Mouse (Mus musculus) forebrain, embryonic 14.5 days (tissue): ENCODE results near the gene Gm49337. TPM values are rescaled to one million over a fixed set of nuclear protein-coding genes. Genes with fewer than 3 reads are reported as not detected.

Experiments
- ATAC-seq: fragments of 200-750 bp; cut with Nextera tagmentation; 2 replicates; pipeline ENCODE4 v1.8.0; 2017; ENCODE audit warnings: mild to moderate bottlenecking, moderate library complexity
- DNase-seq: peaks from one replicate; pipeline ENCODE4 v3.0.0-alpha.2; 2015; ENCODE audit warnings: low spot score
- H3K27ac ChIP-seq: fragments of 300-500 bp; sonication (generic); 2 replicates; pipeline ENCODE4 v1.5.1; 2014; ENCODE audit warnings: low read depth, mild to moderate bottlenecking, control low read depth, low read length, moderate library complexity
- H3K27me3 ChIP-seq: fragments of 300-500 bp; sonication (generic); replicated peaks from 2 replicates; pipeline ENCODE4 v1.6.1; 2014; ENCODE audit warnings: low read length, control low read depth, mixed read lengths; ENCODE audit not compliant: control insufficient read depth, insufficient read depth
- H3K36me3 ChIP-seq: fragments of 300-500 bp; sonication (generic); 2 replicates; pipeline ENCODE4 v1.6.1; 2014; ENCODE audit warnings: low read length, control low read depth; ENCODE audit not compliant: control insufficient read depth, insufficient read depth
- H3K4me1 ChIP-seq: fragments of 300-500 bp; sonication (generic); 2 replicates; pipeline ENCODE4 v1.6.1; 2014; ENCODE audit warnings: antibody characterized with exemption, low read length, control low read depth; ENCODE audit not compliant: control insufficient read depth, insufficient read depth
- H3K4me2 ChIP-seq: fragments of 300-500 bp; sonication (generic); 2 replicates; pipeline ENCODE4 v1.6.1; 2014; ENCODE audit warnings: mild to moderate bottlenecking, control low read depth, low read length
- H3K4me3 ChIP-seq: fragments of 300-500 bp; sonication (generic); 2 replicates; pipeline ENCODE4 v1.5.1; 2014; ENCODE audit warnings: low read depth, low read length, control low read depth
- H3K9ac ChIP-seq: fragments of 300-500 bp; sonication (generic); 2 replicates; pipeline ENCODE4 v1.6.1; 2014; ENCODE audit warnings: mild to moderate bottlenecking, low read length, control low read depth, moderate library complexity
- H3K9me3 ChIP-seq: fragments of 300-500 bp; sonication (generic); replicated peaks from 2 replicates; pipeline ENCODE4 v1.6.1; 2016; ENCODE audit warnings: low read length, control low read depth, mixed read lengths; ENCODE audit not compliant: control insufficient read depth
- WGBS: fragments of 180-500 bp; shearing (Covaris S2); extraction: QIAGEN DNeasy Blood & Tissue Kit; methylation state at CpG from one replicate; pipeline ENCODE4 v1.1.7; 2014; 5-methylcytosine and 5-hydroxymethylcytosine counted together
- polyA plus RNA-seq: library from polyadenylated mRNA; unstranded; fragments of >200 nt; fragmentation: Nextera tagmentation; extraction: Ambion mirVana; gene quantifications from 2 replicates; pipeline ENCODE4 v1.2.1, GENCODE M21; 2014

Gm49337 gene
- polyA plus RNA-seq, 1 experiment from 2014 or later, result not detected

- peaks cover 66% of the 10 kb centered on the region for H3K36me3 ChIP-seq
- no peak for ATAC-seq
Observed at GRCm38 (mm10) chr4:116300878-116301355, 127.7 kb downstream of the Gm49337 start.

GRCm38 (mm10) chr4:116304551-116304950 lies 131.4 kb downstream of the Gm49337 start:
- H3K9ac ChIP-seq, result no peak overlapping the region
- H3K27ac ChIP-seq, result no peak overlapping the region
- H3K36me3 ChIP-seq, result peaks cover 81% of the 10 kb centered on the region
- no peak overlapping the region for H3K4me2 ChIP-seq
- no peak overlapping the region for H3K4me3 ChIP-seq
- no peaks in the 10 kb centered on the region for H3K4me1 ChIP-seq
- ATAC-seq (no peak), DNase-seq (peak; percentile 10)
- H3K9me3 ChIP-seq, result no peaks in the 10 kb centered on the region
- 8% methylated on average over 1 of the region's 1 CpGs for WGBS
- no peaks in the 10 kb centered on the region for H3K27me3 ChIP-seq

More at GRCm38 (mm10) chr4:116300878-116301355, 127.7 kb downstream of the Gm49337 start:
- WGBS, result 83% methylated on average over 4 of the region's 4 CpGs
- Histone ChIP-seq H3K4me1 (no peaks in the 10 kb centered on the region), H3K27ac (no peak overlapping the region), H3K4me3 (no peak overlapping the region), H3K4me2 (no peak overlapping the region), H3K27me3 (no peaks in the 10 kb centered on the region), H3K9ac (no peak overlapping the region), H3K9me3 (no peaks in the 10 kb centered on the region)
- no peak for DNase-seq

- Histone ChIP-seq H3K36me3 (peaks cover 94% of the 10 kb centered on the region), H3K27ac (no peak overlapping the region), H3K27me3 (no peaks in the 10 kb centered on the region), H3K4me2 (no peak overlapping the region), H3K9me3 (no peaks in the 10 kb centered on the region), H3K4me1 (no peaks in the 10 kb centered on the region), H3K4me3 (no peak overlapping the region), H3K9ac (no peak overlapping the region)
- DNase-seq (no peak), ATAC-seq (no peak)
- 95% methylated on average over 4 of the region's 4 CpGs for whole genome bisulfite sequencing
Observed at GRCm38 (mm10) chr4:116317575-116317974, 144.4 kb downstream of the Gm49337 start.

- H3K27me3 ChIP-seq, result no peaks in the 10 kb centered on the region
- H3K27ac ChIP-seq, result no peak overlapping the region
- peaks cover 82% of the 10 kb centered on the region for H3K36me3 ChIP-seq
- no peaks in the 10 kb centered on the region for H3K9me3 ChIP-seq
- no peak for ATAC-seq
- H3K9ac ChIP-seq, result no peak overlapping the region
- no peak overlapping the region for H3K4me2 ChIP-seq
- no peaks in the 10 kb centered on the region for H3K4me1 ChIP-seq
- DNase-seq, result no peak
- 91% methylated on average over 6 of the region's 6 CpGs for WGBS
- H3K4me3 ChIP-seq, result no peak overlapping the region
Observed at GRCm38 (mm10) chr4:116322127-116322526, 148.9 kb downstream of the Gm49337 start.

- peaks cover 35% of the 10 kb centered on the region for H3K36me3 ChIP-seq
- H3K9me3 ChIP-seq, result no peaks in the 10 kb centered on the region
- ATAC-seq (no peak), DNase-seq (peak; percentile 55)
- H3K4me3 ChIP-seq, result no peak overlapping the region
- no peak overlapping the region for H3K4me2 ChIP-seq
- no peaks in the 10 kb centered on the region for H3K4me1 ChIP-seq
- WGBS, result 79% methylated on average over 3 of the region's 3 CpGs
- no peak overlapping the region for H3K9ac ChIP-seq
- no peaks in the 10 kb centered on the region for H3K27me3 ChIP-seq
- no peak overlapping the region for H3K27ac ChIP-seq
Observed at GRCm38 (mm10) chr4:116329256-116329655, 156.1 kb downstream of the Gm49337 start.

GRCm38 (mm10) chr4:116336294-116336693 lies 163.1 kb downstream of the Gm49337 start:
- no peaks in the 10 kb centered on the region for H3K4me1 ChIP-seq
- 90% methylated on average over 1 of the region's 1 CpGs for WGBS
- no peak overlapping the region for H3K4me3 ChIP-seq
- 0 out of 2 replicates have a peak, but pooled peaks cover 5% of the 10 kb centered on the region for H3K36me3 ChIP-seq
- no peak for ATAC-seq
- H3K27me3 ChIP-seq, result no peaks in the 10 kb centered on the region
- no peak for DNase-seq
- no peaks in the 10 kb centered on the region for H3K9me3 ChIP-seq
- H3K4me2 ChIP-seq, result no peak overlapping the region
- H3K27ac ChIP-seq, result no peak overlapping the region
- H3K9ac ChIP-seq, result no peak overlapping the region

- Histone ChIP-seq H3K9ac (no peak overlapping the region), H3K27me3 (no peaks in the 10 kb centered on the region), H3K4me2 (no peak overlapping the region), H3K27ac (no peak overlapping the region), H3K4me3 (no peak overlapping the region), H3K4me1 (no peaks in the 10 kb centered on the region), H3K9me3 (no peaks in the 10 kb centered on the region; the same call in 1 of the 2 replicates), H3K36me3 (no peaks in the 10 kb centered on the region)
- no peak for ATAC-seq
- peak; percentile 83 for DNase-seq
Observed at GRCm38 (mm10) chr4:116342119-116342518, 168.9 kb downstream of the Gm49337 start.

Other genes starting within 250 kb of the Gm49337 start
- gene Dmbx1, start 233.5 kb upstream of the Gm49337 start, polyA plus RNA-seq, result 0.05 TPM in 2 replicates
- gene Faah, start 155.5 kb upstream of the Gm49337 start, polyA plus RNA-seq, result 7.0 and 7.3 TPM in 2 replicates
- gene Nsun4, start 119.5 kb upstream of the Gm49337 start, polyA plus RNA-seq, result 14.2 and 15.3 TPM in 2 replicates
- gene Uqcrh, start 98.3 kb upstream of the Gm49337 start, polyA plus RNA-seq, result 479 and 583 TPM in 2 replicates
- 67.9 and 74.0 TPM in 2 replicates for gene Lrrc41, start 98.1 kb upstream of the Gm49337 start, polyA plus RNA-seq
- gene Rad54l, start 49.7 kb upstream of the Gm49337 start, polyA plus RNA-seq, result 18.1 and 18.2 TPM in 2 replicates
- gene Pomgnt1, start 49.5 kb upstream of the Gm49337 start, polyA plus RNA-seq, result 54.8 and 56.0 TPM in 2 replicates
- gene Lurap1, start 22.0 kb upstream of the Gm49337 start, polyA plus RNA-seq, result 1.5 and 1.9 TPM in 2 replicates
- gene Tspan1, start 5.8 kb upstream of the Gm49337 start, polyA plus RNA-seq, result not detected in 2 replicates
- gene 1700042G07Rik, start within 50 bp of the Gm49337 start, polyA plus RNA-seq, result not detected in 2 replicates
- 71.4 and 93.5 TPM in 2 replicates for gene Pik3r3, start 48.2 kb downstream of the Gm49337 start, polyA plus RNA-seq